Mouse (Mus musculus) adrenal gland, postnatal 10 days (tissue): Measurements from ENCODE around the gene Spink4. TPM values are rescaled to one million over a fixed set of nuclear protein-coding genes. Genes with fewer than 3 reads are reported as not detected.
A peak's percentile ranks its signal among the peaks of the same experiment; 100 is the strongest.
"Not testable (repeated sequence)": the region's sequence is repeated elsewhere in the genome, so short reads cannot be mapped to it uniquely, and the experiment has no call there.

Source experiments
- DNase-seq: peaks from one replicate; pipeline ENCODE4 v3.0.0; 2021; ENCODE audit warnings: mixed read lengths
- total RNA-seq, 2 experiments: library from RNA; stranded (reverse); gene quantifications; 2 replicates each; pipeline ENCODE4 v1.2.3; 2021

The Spink4 gene
- total RNA-seq, 2 experiments from 2014 or later: 4.6 to 4.8 TPM

- peak; percentile 29 for DNase-seq
These were observed 13.6 kb upstream of the Spink4 start for GRCm38 (mm10) chr4:40906298-40906697.

- DNase-seq: peak; percentile 80
These were observed 11.4 kb upstream of the Spink4 start for GRCm38 (mm10) chr4:40908261-40908969.

GRCm38 (mm10) chr4:40914287-40914867 lies 5.5 kb upstream of the Spink4 start:
- no peak for DNase-seq

GRCm38 (mm10) chr4:40915947-40916346 lies 3.9 kb upstream of the Spink4 start:
- DNase-seq: no peak

GRCm38 (mm10) chr4:40916592-40917155 lies 3.2 kb upstream of the Spink4 start:
- no peak for DNase-seq

GRCm38 (mm10) chr4:40920576-40920975 lies 724 bp downstream of the Spink4 start:
- DNase-seq: no peak

GRCm38 (mm10) chr4:40921288-40921687 lies 1.4 kb downstream of the Spink4 start:
- no peak for DNase-seq

- peak; percentile 24 for DNase-seq
These were observed 3.3 kb downstream of the Spink4 start for GRCm38 (mm10) chr4:40923087-40923651.

- no peak for DNase-seq
These were observed 5.7 kb downstream of the Spink4 start for GRCm38 (mm10) chr4:40925568-40925967.

GRCm38 (mm10) chr4:40929046-40929445 lies 9.2 kb downstream of the Spink4 start:
- DNase-seq: no peak

GRCm38 (mm10) chr4:40933694-40934093 lies 13.8 kb downstream of the Spink4 start:
- no peak for DNase-seq

GRCm38 (mm10) chr4:40934369-40934768 lies 14.5 kb downstream of the Spink4 start:
- DNase-seq: not testable (repeated sequence)

GRCm38 (mm10) chr4:40936175-40936839 lies 16.5 kb downstream of the Spink4 start:
- peak; percentile 75 for DNase-seq

GRCm38 (mm10) chr4:40938793-40939192 lies 18.9 kb downstream of the Spink4 start:
- DNase-seq: no peak

- DNase-seq: no peak
These were observed 23.8 kb downstream of the Spink4 start for GRCm38 (mm10) chr4:40943651-40944050.

- DNase-seq: no peak
These were observed 26.8 kb downstream of the Spink4 start for GRCm38 (mm10) chr4:40946516-40947121.

GRCm38 (mm10) chr4:40947565-40948159 lies 27.8 kb downstream of the Spink4 start:
- DNase-seq: no peak

- DNase-seq: peak; percentile 100
These were observed 28.4 kb downstream of the Spink4 start, which contains the start of the genes Bag1 and Chmp5 for GRCm38 (mm10) chr4:40948160-40948708. Gene Bag1 (minus strand): TSS chr4:40948294. Gene Chmp5 (plus strand): TSS chr4:40948407.

- peak; percentile 46 for DNase-seq
These were observed 33.7 kb downstream of the Spink4 start for GRCm38 (mm10) chr4:40953521-40953920.

GRCm38 (mm10) chr4:40955942-40956341 lies 36.1 kb downstream of the Spink4 start:
- no peak for DNase-seq

- DNase-seq: no peak
These were observed 43.7 kb downstream of the Spink4 start for GRCm38 (mm10) chr4:40963536-40963935.
